Mouse (Mus musculus): ENCODE data around the gene Coq5.

Gene Coq5

GRCm38 (mm10) chr5:115279226-115280049 is at the start of gene Coq5:
Coq5 (plus strand) TSS chr5:115279666.
- DNase-seq, result peak; percentile 98

- peak; percentile 95 for DNase-seq
Measured at GRCm38 (mm10) chr5:115230830-115231551, 48.5 kb upstream of the Coq5 start.

GRCm38 (mm10) chr5:115231552-115232120 is 47.8 kb upstream of the Coq5 start:
- DNase-seq, result no peak

GRCm38 (mm10) chr5:115232516-115232915 is 47.0 kb upstream of the Coq5 start:
- DNase-seq, result no peak

GRCm38 (mm10) chr5:115233031-115233780 is 46.3 kb upstream of the Coq5 start:
- DNase-seq, result no peak

GRCm38 (mm10) chr5:115234519-115234918 is 44.9 kb upstream of the Coq5 start:
- DNase-seq, result no peak

GRCm38 (mm10) chr5:115235323-115235771 is 44.1 kb upstream of the Coq5 start:
- peak; percentile 99 for DNase-seq

GRCm38 (mm10) chr5:115235786-115236263 is 43.6 kb upstream of the Coq5 start, which contains the start of gene Pop5:
Pop5 (plus strand) TSS chr5:115235836.
- DNase-seq, result peak; percentile 97

- peak; percentile 99 for DNase-seq
Measured at GRCm38 (mm10) chr5:115237803-115238728, 41.4 kb upstream of the Coq5 start.

- DNase-seq, result no peak
Measured at GRCm38 (mm10) chr5:115238729-115239195, 40.7 kb upstream of the Coq5 start.

- peak; percentile 74 for DNase-seq
Measured at GRCm38 (mm10) chr5:115240191-115240590, 39.3 kb upstream of the Coq5 start.

- DNase-seq, result no peak
Measured at GRCm38 (mm10) chr5:115255472-115255871, 24.0 kb upstream of the Coq5 start.

GRCm38 (mm10) chr5:115256909-115257546 is 22.4 kb upstream of the Coq5 start:
- no peak for DNase-seq

- DNase-seq, result peak; percentile 94
Measured at GRCm38 (mm10) chr5:115260356-115260755, 19.1 kb upstream of the Coq5 start.

- DNase-seq, result no peak
Measured at GRCm38 (mm10) chr5:115261141-115261540, 18.3 kb upstream of the Coq5 start.

GRCm38 (mm10) chr5:115261880-115262279 is 17.6 kb upstream of the Coq5 start:
- no peak for DNase-seq

- no peak for DNase-seq
Measured at GRCm38 (mm10) chr5:115262502-115263291, 16.8 kb upstream of the Coq5 start.

- DNase-seq, result no peak
Measured at GRCm38 (mm10) chr5:115266340-115266739, 13.1 kb upstream of the Coq5 start.

- no peak for DNase-seq
Measured at GRCm38 (mm10) chr5:115266787-115267468, 12.5 kb upstream of the Coq5 start.

All from heart, adult 11 months (tissue).